Mouse (Mus musculus) lung, adult 2 months (tissue): ENCODE measurements around the gene Ptprg.

Experiments used
- CTCF ChIP-seq: fragments of 200-500 bp; IDR thresholded peaks from 2 replicates; pipeline ENCODE4 v1.5.1; 2011; ENCODE audit warnings: mild to moderate bottlenecking, low read length, control low read depth; ENCODE audit not compliant: insufficient read depth
- POLR2A ChIP-seq: fragments of 200-500 bp; IDR thresholded peaks from 2 replicates; pipeline ENCODE4 v1.6.1; 2011; ENCODE audit warnings: low read depth, mild to moderate bottlenecking, control low read depth, low read length, borderline replicate concordance; ENCODE audit errors: extremely low read depth

GRCm38 (mm10) chr14:11719259-11719658, 165.9 kb downstream of the Ptprg start:
- no peak for TF ChIP-seq POLR2A
- no peak for TF ChIP-seq CTCF
